Mouse (Mus musculus) cerebellum, adult (tissue): ENCODE measurements around the gene Nlrp4b.
"Not testable (repeated sequence)": the region's sequence is repeated elsewhere in the genome, so short reads cannot be mapped to it uniquely, and the experiment has no call there.

Source experiments
- ATAC-seq: cut with Nextera tagmentation; 2 replicates; pipeline ENCODE4 v1.9.2; 2017; ENCODE audit warnings: mild to moderate bottlenecking, moderate library complexity, mixed read lengths; ENCODE audit not compliant: insufficient number of reproducible peaks, low FRiP score, low TSS enrichment

The Nlrp4b gene

GRCm38 (mm10) chr7:10687489-10687888, at the start of gene Nlrp4b:
TSS of gene Nlrp4b (plus strand) at chr7:10687789.
- no peak for ATAC-seq

GRCm38 (mm10) chr7:10754264-10754663, 66.7 kb downstream of the Nlrp4b start, which contains the start of gene Vmn1r71:
TSS of gene Vmn1r71 (minus strand) at chr7:10754364.
- no peak for ATAC-seq

DNA sequence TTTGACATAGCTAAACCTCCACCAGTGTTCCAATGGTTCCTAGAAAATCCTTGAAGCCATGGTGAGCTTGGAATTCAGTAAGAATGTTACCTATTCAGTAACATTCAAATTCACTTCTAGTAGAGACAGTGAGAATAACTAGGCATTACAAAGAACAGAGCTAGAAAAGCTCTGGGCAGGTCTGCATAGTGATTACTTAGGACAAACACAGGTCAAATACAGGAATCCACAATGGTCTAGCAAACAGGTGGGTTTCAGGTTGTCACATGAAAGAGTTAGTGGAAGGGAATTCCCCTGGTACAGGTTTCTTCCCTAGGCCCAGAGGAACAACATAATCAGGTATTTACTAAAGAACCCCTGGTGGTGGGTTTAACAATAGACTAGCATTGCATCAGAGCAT, 70.0 kb downstream of the Nlrp4b start:
- not testable (repeated sequence) for ATAC-seq
